Mouse (Mus musculus) embryonic fibroblast, embryonic 13.5 days (primary cell): Measurements from ENCODE around the gene Trip4.

Experiments
- CTCF ChIP-seq: IDR thresholded peaks from 2 replicates; pipeline ENCODE4 v1.5.1; 2011; ENCODE audit warnings: mild to moderate bottlenecking, control low read depth, low read length, moderate library complexity, borderline replicate concordance; ENCODE audit not compliant: insufficient read depth
- POLR2A ChIP-seq: IDR thresholded peaks from 2 replicates; pipeline ENCODE4 v1.6.1; 2011; ENCODE audit warnings: low read depth, mild to moderate bottlenecking, control low read depth, low read length, moderate library complexity

GRCm38 (mm10) chr9:65826226-65826587, 82.4 kb downstream of the Trip4 start:
- no peak for TF ChIP-seq CTCF
- no peak for TF ChIP-seq POLR2A
